Mouse (Mus musculus): ENCODE data around the gene Rere. TPM values are rescaled to one million over a fixed set of nuclear protein-coding genes. Genes with fewer than 3 reads are reported as not detected.

Rere gene
- total and polyA plus RNA-seq, 3 experiments: 19.3 to 46.4 (median 39.0) TPM

DNA sequence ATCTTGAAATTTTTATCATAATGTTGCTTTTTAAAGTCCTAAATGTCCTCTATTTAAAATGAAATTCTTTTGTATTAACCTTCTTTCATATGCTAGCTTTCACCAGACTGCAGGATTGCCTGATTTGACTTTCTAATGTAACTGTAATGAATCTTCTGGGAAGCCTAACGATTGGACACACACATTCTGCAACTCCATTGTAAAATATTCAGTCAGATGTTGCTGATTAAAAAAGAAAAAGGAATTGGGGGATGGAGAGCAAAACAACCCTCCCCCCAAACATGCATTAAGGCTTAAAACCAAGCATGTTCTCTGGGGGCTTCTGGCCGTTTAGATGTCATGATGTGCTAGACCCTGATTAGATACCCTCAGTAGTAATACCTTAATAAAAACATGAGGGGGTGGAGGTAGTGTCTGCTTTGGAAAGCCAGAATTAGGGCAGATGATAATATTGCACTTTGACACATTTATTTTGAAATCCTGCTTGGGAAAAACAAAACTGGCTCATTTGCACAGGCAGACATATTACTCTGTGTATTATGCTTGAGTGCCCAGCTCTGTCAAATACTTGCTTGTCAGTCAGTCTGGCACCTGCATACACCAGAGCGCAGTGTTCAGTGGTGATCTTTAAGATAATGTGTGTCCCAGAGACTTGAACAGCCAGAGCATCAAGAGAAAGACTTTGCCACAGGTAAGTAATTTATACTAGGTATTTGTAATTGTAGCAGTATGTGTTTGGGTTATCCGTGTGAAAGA, 52.7 kb downstream of the Rere start:
- Histone ChIP-seq H3K9ac (ENCODE audit: low read depth, low read length) (no peak overlapping the region), H3K27me3 (ENCODE audit: control insufficient read depth, insufficient read depth, low read length) (no peaks in the 10 kb centered on the region), H3K4me3 (no peak overlapping the region), H3K4me1 (ENCODE audit: control insufficient read depth, insufficient read depth, low read length) (peaks cover 2% of the 10 kb centered on the region), H3K79me2 (replicated peaks; ENCODE audit: control insufficient read depth, insufficient read depth, low read length) (no peaks in the 10 kb centered on the region; the same call in 1 of the 2 replicates), H3K36me3 (ENCODE audit: control insufficient read depth, insufficient read depth, low read length) (no peaks in the 10 kb centered on the region), H3K27ac (no peak overlapping the region)
- no peak for TF ChIP-seq CTCF (IDR thresholded peaks at IDR 0.05)
- no peak for TF ChIP-seq EP300 (IDR thresholded peaks at IDR 0.05; ENCODE audit: insufficient read depth, low read depth, low read length)
- no peak for TF ChIP-seq POLR2A (IDR thresholded peaks at IDR 0.05; ENCODE audit: insufficient read depth, low read depth, low read length)
- WGBS: 76% methylated on average over 4 of the region's 4 CpGs
- no peak for DNase-seq
- intact Hi-C loops (cut with DNase I): no loop called here

- Histone ChIP-seq H3K4me1 (ENCODE audit: control insufficient read depth, insufficient read depth, low read length) (peaks cover 2% of the 10 kb centered on the region), H3K79me2 (replicated peaks; ENCODE audit: control insufficient read depth, insufficient read depth, low read length) (no peaks in the 10 kb centered on the region), H3K4me3 (no peak overlapping the region), H3K27ac (no peak overlapping the region), H3K9ac (ENCODE audit: low read depth, low read length) (no peak overlapping the region), H3K36me3 (ENCODE audit: control insufficient read depth, insufficient read depth, low read length) (no peaks in the 10 kb centered on the region), H3K27me3 (ENCODE audit: control insufficient read depth, insufficient read depth, low read length) (no peaks in the 10 kb centered on the region)
- 91% methylated on average over 1 of the region's 1 CpGs for WGBS
- no peak for DNase-seq
- TF ChIP-seq CTCF (IDR thresholded peaks at IDR 0.05): no peak
- TF ChIP-seq POLR2A (IDR thresholded peaks at IDR 0.05; ENCODE audit: insufficient read depth, low read depth, low read length): no peak
- no peak for TF ChIP-seq EP300 (IDR thresholded peaks at IDR 0.05; ENCODE audit: insufficient read depth, low read depth, low read length)
- intact Hi-C loops (cut with DNase I): no loop called here
Measured at GRCm38 (mm10) chr4:150337260-150337659, 55.8 kb downstream of the Rere start.

DNA sequence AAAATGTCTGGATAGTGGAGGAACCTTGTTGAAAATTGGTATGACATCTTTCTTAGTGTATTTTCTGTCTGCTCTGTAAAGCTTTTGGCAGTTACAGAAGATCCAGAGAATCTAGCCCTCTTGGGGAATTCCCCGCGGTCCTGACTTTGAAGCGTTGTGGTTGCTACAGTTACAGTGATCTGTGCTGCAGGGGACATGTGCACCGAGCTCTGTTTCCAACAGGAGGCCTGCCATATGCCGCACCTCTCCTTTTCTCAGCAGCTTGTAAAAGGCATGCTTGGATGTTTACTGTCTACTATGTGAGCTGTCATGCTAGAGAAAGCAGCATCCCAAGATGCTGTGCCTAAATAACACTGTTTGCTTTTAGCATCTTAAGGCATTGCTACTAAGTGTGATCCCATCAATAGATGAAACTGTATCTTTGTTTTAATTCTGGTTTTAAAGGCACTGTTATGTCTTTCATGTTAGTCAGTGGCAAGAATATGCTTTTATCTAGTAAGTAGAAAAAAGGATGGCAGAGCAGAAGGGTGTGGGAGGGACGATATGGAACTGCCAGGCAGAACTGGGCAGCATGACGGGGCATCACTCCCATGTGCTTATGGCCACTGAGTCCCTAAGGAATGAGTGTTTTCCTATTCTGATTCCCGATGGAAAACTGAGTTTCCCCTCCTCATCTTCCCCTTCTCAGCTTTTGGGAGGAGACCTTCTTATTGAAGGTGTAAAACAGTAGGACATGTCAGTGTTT, 57.6 kb downstream of the Rere start:
- Histone ChIP-seq H3K27ac (no peak overlapping the region), H3K4me1 (ENCODE audit: control insufficient read depth, insufficient read depth, low read length) (peaks cover 2% of the 10 kb centered on the region), H3K36me3 (ENCODE audit: control insufficient read depth, insufficient read depth, low read length) (no peaks in the 10 kb centered on the region), H3K79me2 (replicated peaks; ENCODE audit: control insufficient read depth, insufficient read depth, low read length) (0 out of 2 replicates have a peak, but pooled peaks cover 2% of the 10 kb centered on the region), H3K27me3 (ENCODE audit: control insufficient read depth, insufficient read depth, low read length) (no peaks in the 10 kb centered on the region), H3K4me3 (no peak overlapping the region), H3K9ac (ENCODE audit: low read depth, low read length) (no peak overlapping the region)
- intact Hi-C loops (cut with DNase I): no loop called here
- WGBS: 46% methylated on average over 8 of the region's 8 CpGs
- TF ChIP-seq POLR2A (IDR thresholded peaks at IDR 0.05; ENCODE audit: insufficient read depth, low read depth, low read length): no peak
- no peak for TF ChIP-seq CTCF (IDR thresholded peaks at IDR 0.05)
- peak in 1 of 2 experiments; percentile 27 for DNase-seq

GRCm38 (mm10) chr4:150340796-150341525, 59.5 kb downstream of the Rere start:
- no peak overlapping the region for H3K27ac ChIP-seq
- intact Hi-C loops (cut with DNase I): no loop called here
- H3K27me3 ChIP-seq (ENCODE audit: control insufficient read depth, insufficient read depth, low read length): no peaks in the 10 kb centered on the region
- H3K4me1 ChIP-seq (ENCODE audit: control insufficient read depth, insufficient read depth, low read length): peaks cover 2% of the 10 kb centered on the region
- no peak overlapping the region for H3K9ac ChIP-seq (ENCODE audit: low read depth, low read length)
- H3K79me2 ChIP-seq (replicated peaks; ENCODE audit: control insufficient read depth, insufficient read depth, low read length): 0 out of 2 replicates have a peak, but pooled peaks cover 2% of the 10 kb centered on the region
- WGBS: 82% methylated on average over 6 of the region's 6 CpGs
- TF ChIP-seq CTCF (IDR thresholded peaks at IDR 0.05): no peak
- no peak for TF ChIP-seq EP300 (IDR thresholded peaks at IDR 0.05; ENCODE audit: insufficient read depth, low read depth, low read length)
- no peak for TF ChIP-seq POLR2A (IDR thresholded peaks at IDR 0.05; ENCODE audit: insufficient read depth, low read depth, low read length)
- no peaks in the 10 kb centered on the region for H3K36me3 ChIP-seq (ENCODE audit: control insufficient read depth, insufficient read depth, low read length)
- H3K4me3 ChIP-seq: no peak overlapping the region
- DNase-seq: no peak

GRCm38 (mm10) chr4:150344526-150344925, 63.1 kb downstream of the Rere start:
- no peak overlapping the region for H3K27ac ChIP-seq
- DNase-seq: no peak
- H3K9ac ChIP-seq (ENCODE audit: low read depth, low read length): no peak overlapping the region
- H3K4me1 ChIP-seq (ENCODE audit: control insufficient read depth, insufficient read depth, low read length): peaks cover 2% of the 10 kb centered on the region; the same call in 1 of the 2 replicates
- 0 out of 2 replicates have a peak, but pooled peaks cover 4% of the 10 kb centered on the region for H3K79me2 ChIP-seq (replicated peaks; ENCODE audit: control insufficient read depth, insufficient read depth, low read length)
- WGBS: 76% methylated on average over 3 of the region's 3 CpGs
- no peaks in the 10 kb centered on the region for H3K36me3 ChIP-seq (ENCODE audit: control insufficient read depth, insufficient read depth, low read length)
- no peaks in the 10 kb centered on the region for H3K27me3 ChIP-seq (ENCODE audit: control insufficient read depth, insufficient read depth, low read length)
- intact Hi-C loops (cut with DNase I): no loop called here
- no peak overlapping the region for H3K4me3 ChIP-seq
- TF ChIP-seq CTCF (IDR thresholded peaks at IDR 0.05): no peak
- no peak for TF ChIP-seq EP300 (IDR thresholded peaks at IDR 0.05; ENCODE audit: insufficient read depth, low read depth, low read length)
- no peak for TF ChIP-seq POLR2A (IDR thresholded peaks at IDR 0.05; ENCODE audit: insufficient read depth, low read depth, low read length)

Measured in heart, adult 2 months (tissue).